Mouse (Mus musculus) left cerebral cortex, adult 11 months (tissue): ENCODE measurements around the gene Pigc.

Experiments used
- DNase-seq: peaks from one replicate; pipeline ENCODE4 v3.0.0; 2022; ENCODE audit warnings: low spot score

The Pigc gene

GRCm38 (mm10) chr1:161976255-161977182 lies 7.5 kb downstream of the Pigc start:
- DNase-seq, result peak; percentile 79

DNA sequence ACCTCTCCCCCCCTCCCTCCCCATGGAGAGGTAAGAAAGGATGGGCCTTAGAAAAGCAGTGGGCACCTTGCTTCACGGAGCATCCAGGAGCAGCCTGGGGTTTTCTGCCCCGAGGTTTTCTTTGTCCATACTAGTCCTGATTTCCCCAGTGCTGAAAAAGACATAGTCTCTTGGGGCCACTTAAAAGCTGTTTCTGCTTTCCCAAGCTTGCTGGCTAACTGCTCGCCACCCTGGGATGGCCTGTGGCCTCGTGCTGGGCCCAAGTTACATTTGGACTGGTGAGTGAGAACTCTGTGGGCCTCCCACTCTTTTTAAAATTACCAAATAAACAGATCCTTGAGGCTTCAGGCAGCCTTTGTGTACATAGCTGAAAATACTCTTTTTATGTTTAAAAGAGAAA lies 8.3 kb downstream of the Pigc start:
- no peak for DNase-seq

- no peak for DNase-seq
Measured at GRCm38 (mm10) chr1:161978173-161978700, 9.3 kb downstream of the Pigc start.

DNA sequence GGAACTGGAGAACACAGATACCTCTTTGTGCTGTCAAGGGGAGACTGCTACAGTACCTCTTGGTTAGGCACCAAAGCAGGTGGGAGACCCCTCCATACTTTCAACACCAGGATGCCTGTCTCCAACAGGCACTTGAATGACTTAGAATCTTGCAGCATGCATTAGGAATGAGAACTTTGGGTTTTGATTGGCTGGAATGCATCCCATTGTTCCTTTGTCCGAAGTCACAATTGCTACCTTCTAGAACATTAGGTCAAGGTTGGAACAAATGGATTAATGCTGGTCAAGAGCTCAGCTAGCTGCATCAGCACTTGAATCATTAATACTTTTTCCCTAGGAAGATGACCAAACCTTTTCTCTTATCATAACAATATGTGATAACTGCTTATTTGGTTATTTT lies 10.6 kb downstream of the Pigc start, which contains the start of gene 4930558K02Rik:
4930558K02Rik (minus strand) TSS at position 101 of the 400 bp plus-strand sequence.
- no peak for DNase-seq

DNA sequence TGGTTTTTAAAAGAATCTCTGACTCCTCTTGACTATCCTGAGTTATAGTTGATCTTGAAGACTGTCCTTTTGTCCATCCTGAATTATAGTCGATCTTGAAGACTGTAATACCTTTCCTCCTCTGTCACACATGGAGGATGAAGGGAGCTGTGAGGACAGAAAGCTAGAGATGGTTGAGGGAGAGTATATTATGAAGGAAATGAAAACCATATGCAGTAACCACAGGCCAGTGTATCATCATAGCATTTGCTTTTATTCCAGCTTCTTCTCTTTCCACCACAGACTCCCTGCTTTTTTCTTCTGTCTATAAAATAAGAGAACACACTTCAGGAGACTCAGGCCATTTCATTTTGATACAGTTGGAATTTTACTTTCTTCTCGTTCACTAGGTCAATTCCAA lies 11.1 kb downstream of the Pigc start:
- no peak for DNase-seq

GRCm38 (mm10) chr1:161980626-161981298 lies 11.8 kb downstream of the Pigc start:
- no peak for DNase-seq

DNA sequence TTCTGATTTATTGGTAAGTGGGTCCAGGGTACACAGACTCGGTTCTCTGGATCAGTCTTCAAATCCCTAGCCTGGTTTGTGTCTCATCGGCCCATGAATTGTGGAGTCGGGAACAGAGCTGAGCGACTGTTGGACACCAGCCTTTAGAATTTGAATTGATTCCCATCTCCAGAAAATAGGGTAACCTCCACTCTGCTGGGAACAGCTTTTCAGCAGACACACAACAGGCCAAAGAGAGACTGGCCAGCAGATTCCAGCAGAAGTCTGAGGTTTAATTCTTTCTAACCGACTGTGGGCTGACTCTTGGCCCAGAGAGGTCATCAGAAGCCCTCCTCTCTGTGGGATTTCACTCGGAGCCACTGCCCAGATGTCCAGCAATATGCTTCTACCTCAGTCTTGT lies 14.5 kb downstream of the Pigc start:
- DNase-seq, result no peak

GRCm38 (mm10) chr1:161983979-161984566 lies 15.1 kb downstream of the Pigc start:
- no peak for DNase-seq

GRCm38 (mm10) chr1:161990684-161991578 lies 21.9 kb downstream of the Pigc start:
- no peak for DNase-seq

- no peak for DNase-seq
Measured at GRCm38 (mm10) chr1:161991846-161992245, 22.9 kb downstream of the Pigc start.

DNA sequence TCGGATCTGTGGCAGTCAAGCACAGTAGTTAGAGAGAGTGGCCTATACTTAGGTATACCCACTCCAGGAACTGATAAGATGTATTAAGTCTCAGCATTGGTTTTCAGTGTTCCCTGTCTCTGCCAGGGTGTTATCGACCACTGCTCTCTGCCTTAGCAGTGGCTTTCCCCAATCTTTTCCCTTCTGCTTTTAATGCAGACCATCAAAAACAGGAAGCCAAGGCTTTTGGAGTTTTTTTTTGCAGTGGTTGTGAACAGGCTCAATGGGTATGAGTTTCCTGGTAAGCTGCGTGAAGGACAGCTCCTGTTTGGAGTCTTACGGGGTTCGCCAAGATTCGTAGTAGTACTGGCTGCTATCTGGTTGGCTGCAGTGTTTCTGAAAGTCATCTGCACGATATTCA lies 23.4 kb downstream of the Pigc start:
- DNase-seq, result no peak

GRCm38 (mm10) chr1:161998781-161999180 lies 29.8 kb downstream of the Pigc start:
- DNase-seq, result no peak

DNA sequence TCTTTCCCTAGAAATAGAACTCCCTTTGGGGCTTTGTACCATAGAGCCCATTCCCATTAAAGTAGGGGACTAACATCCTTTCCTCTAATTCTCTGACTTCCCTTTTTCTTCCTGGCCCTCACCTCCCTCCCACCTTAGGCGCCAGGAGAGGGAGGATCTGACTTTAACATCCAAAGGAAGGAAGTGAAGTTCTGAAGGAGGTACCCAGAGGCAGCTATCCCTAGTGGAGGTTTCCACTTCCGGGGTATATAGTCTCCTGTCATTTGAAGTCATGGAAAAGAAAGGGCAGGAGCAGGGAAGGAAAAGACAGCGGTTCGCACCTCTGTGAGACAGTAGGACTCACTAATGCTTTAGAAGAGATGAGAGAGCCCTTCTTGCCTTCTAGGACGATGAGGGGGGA lies 30.4 kb downstream of the Pigc start:
- no peak for DNase-seq

- peak; percentile 68 for DNase-seq
Measured at GRCm38 (mm10) chr1:161999882-162000371, 30.9 kb downstream of the Pigc start.

GRCm38 (mm10) chr1:162001328-162001727 lies 32.3 kb downstream of the Pigc start:
- no peak for DNase-seq

- DNase-seq, result no peak
Measured at GRCm38 (mm10) chr1:162003729-162004517, 34.9 kb downstream of the Pigc start.

DNA sequence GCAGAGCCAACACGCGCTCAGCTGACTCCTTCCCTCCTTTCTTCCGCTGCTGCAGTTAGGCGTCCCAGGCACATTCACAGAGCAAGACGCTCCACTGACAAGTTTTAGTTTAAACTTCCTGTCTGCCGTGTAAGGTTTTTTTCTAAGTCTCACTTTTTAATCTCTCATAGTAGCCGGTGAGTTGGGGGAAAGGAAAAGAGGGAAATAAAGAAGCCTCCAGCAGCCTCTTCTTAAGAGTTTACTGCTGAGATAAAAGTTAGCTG lies 35.5 kb downstream of the Pigc start:
- DNase-seq, result no peak

DNA sequence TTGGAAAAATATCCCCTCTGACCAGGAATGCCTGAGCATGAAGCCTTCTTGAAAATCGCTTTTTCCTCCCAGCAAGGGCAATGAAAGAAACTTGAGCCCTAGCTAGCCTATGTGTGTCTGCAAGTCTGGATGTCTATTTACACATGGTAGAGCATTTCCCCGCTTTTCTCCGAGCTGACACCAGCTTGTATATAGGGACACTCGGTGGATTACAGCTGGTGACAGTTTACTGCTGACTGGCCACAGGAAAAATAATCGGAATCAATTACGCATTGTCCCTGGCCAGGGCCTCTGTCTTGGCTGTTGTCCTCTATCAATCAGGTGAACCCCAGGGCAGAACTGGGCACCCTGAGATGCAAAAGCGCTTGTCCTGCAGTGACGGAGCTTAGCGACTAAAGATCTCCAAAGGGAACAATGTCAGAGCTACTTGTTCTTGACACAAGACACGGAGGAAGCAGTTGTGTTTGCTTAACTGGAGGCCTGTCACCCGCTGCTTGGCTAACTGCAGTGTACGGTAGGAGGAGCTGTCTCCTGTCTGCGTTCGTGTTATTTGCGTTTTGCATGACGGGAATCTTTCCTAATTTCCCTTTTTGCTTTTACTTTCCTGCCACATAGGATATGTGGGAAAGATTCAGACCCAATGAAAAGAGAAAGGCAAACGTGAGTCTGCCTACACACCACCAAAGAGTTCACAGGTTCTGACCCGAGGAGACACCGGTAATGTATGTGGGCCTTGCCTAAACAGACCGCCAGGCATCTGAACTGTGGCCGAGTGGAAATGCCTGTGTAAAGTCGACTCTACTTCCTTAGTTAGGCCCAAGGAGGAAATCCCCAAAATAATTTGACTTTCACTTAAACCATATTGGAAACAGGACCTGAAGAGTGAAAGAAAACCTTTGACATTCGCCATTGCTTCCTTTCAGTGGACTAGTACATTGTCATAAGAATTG lies 36.1 kb downstream of the Pigc start:
- no peak for DNase-seq

DNA sequence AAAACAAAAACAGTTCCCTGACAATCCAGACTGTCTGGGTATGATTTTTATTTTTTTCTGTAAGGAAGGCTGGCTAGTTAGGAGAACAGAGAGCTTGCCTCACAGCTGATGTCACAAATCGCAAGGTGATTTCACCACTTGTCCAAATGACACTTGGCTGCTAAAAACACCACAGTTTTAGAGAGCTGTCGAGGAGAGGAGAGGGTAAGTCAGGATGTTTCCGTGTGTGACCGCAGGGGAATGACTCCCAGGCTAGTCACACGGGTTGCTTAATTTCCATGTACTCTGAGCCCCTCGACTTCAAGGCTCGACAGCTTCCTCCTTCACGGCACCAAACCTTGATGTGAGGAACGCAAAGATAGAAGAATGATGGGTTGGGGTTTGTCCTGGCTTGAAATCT lies 37.1 kb downstream of the Pigc start:
- DNase-seq, result no peak

- DNase-seq, result no peak
Measured at GRCm38 (mm10) chr1:162008208-162008607, 39.2 kb downstream of the Pigc start.
